Mouse (Mus musculus): ENCODE measurements around the gene Lrrc7.

The Lrrc7 gene

DNA sequence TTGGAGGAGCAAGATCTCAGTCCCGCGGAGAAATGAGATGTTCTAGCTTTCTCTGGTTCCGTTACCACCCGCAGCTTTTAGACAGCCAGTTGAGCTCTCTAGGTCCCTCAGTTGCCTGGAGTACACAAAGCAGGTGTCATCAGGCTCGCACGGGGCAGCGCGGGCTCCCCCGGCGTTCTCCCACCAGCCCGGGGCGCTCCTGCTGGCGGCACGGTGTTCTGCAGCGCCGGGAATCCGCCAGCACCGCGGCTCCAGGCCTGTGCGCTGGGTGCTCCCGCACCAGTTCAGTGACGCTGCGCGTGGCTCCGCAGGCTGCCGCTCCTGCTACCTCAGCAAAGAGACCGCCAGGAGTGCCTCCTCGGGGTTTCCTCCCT lies at the start of gene Lrrc7:
Gene Lrrc7, minus strand, starts transcription at position 235 of the 374 bp plus-strand sequence.
- in situ Hi-C loops (cut with MboI, MseI): no loop called here

DNA sequence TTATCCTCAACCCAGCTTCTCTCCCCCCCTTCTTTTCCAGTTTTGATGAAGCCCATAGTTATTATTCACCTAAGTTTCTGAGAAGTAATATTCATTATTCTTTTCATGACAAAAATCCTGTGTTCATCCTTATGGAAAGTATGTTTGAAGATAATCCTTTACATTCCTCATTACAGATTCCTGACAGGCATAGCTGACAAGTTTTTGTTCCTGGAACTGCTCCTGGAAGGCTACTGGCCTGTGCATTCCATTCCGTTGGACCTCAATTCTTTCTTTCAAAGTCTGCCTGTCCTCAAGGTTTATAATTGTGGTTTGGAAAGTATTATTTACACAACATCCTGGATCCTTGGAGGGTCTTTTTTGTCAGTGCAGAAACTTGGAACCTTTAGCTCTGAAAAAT lies 45.0 kb upstream of the Lrrc7 start:
- in situ Hi-C loops (cut with MboI, MseI): no loop called here

DNA sequence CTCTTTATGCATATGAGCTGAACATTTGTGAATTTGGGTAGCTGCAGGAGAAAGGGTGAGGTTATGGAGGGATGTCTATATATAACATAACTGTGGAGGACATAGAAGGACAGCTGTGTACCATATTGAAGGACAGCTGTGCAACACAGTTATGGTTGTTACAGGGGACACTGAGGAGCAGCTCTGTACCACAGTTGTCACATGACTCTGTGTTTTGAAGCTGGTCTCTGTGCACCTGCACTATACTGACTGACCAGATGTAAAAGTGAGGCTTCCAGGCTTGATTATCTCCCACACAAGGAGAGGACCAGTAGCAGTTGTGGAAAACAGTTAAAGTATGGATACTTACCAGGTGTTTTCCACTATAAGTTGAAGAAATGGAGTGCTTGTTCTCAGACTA lies 43.3 kb upstream of the Lrrc7 start:
- in situ Hi-C loops (cut with MboI, MseI): no loop called here

DNA sequence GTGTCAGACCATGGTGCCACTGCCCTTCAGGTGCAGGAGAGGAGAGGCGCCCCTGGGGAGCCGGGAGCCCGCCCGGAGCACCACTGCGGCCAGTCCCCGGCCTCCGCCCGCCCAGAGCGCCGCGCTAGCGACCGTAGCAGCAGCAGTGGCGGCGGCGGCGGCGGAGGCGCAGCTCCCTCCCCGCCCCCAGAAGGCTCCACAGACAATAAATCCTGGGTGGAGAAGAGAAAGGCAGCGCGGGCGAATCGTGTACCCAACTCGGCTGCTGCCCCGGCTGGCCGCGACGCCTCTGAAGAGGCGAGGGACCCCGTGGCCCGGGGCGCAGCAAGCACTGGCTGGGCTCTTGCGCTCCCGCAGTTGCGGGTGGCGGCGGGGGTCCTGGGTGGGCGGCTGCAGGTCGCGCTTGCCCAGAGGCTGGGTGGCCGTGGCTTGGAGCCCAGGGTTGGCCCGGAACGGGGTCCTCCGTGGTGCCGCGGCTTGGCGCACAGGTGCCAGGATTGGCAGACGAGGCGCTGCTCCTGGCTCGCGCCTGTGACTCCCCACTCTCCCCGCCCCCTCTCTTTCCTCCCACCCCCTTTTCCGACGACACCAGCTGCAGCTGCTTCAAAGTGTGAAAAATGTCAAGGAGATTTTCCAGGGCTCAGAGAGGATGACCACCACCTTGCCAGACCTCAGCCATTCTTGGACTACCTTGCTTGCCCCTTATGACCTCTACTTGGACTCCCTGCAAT lies 600 bp downstream of the Lrrc7 start:
- in situ Hi-C loops (cut with MboI, MseI): no loop called here

DNA sequence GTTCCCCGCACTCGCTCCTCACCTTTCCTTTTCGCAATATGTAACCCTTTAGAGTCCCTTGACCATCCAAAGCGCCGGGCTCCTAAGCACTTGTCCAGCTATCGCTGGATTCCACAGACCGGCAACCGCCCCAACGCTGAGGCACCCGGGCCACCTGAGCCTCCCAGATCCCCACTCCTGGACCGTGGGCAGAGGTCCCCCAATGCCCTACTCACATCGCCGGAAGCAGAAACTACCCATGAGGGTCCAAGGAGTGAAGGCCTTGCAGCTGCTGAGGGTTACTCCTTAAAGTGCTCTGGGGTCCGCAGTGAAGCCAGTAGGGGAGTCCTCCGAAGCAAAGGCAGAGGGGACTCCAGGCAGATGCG lies 1.1 kb downstream of the Lrrc7 start:
- in situ Hi-C loops (cut with MboI, MseI): no loop called here

DNA sequence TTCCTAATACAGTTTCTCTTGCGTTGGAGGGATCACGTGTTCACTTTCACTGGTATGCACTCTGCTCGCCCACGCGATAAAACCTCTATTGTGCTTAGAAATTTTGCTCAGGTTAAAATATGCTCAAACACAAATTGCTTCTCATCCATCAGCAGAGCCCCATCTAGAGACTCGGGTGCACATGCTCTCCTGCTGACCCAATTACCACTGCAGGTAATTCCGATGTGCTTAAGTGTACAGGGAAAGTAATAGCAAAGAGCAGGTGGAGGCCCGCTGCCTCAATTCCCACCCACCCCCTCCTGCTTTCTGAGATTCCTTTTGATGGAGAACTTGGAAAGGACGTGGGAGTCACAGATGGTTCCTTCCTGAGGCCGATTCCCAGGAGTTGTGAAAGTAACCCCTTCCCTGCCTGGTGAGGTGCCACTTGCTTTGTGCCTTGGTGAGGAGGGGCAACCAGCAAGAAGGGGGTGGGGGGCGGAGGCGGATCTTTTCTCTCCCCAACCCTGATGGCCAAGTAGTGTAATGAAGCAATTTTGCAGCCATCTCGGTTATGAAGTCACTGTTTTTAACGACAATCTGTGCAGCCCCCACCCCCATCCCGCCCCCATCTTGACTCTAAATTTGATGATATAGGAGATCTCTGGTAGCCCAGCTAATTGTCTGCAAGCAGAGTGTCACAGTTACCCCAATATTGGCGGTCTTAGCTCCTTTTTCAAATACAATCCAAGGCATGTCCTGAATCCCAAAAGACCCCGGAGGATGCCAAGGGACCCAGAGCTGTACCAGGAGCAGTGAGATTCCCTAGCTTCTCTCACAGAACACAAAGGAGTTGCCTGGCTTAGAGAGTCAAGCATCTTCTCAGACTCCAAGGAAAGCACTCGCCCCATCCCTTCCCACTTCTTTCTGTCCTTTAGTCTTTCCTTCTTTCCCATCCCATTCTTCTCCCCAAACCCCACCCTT lies 2.0 kb downstream of the Lrrc7 start:
- in situ Hi-C loops (cut with MboI, MseI): no loop called here

DNA sequence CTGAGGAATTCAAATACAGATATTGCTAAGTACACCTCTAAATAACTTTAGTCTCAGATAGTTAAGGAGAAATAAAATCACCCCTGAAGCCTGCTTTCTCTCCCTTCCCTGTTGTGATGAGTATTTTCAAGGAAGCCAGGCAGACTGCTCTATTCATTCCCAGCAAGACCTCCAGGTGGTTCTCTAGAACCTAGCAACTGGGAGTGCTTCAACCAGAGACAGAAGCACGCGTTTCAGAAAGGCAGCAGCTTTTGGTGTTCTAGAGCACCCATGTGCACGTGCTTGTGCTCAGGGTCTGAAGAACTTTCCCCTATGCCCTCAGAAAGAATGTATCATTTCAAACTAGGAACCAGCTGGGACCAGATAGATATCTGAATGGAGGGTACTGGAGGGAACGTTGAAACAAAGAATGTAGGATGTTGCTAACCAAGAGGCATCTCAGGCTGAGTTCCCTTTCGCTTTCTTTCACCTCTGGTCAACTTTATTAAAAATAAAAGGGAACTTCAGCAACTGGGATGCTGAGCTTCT lies 2.8 kb downstream of the Lrrc7 start:
- in situ Hi-C loops (cut with MboI, MseI): no loop called here

DNA sequence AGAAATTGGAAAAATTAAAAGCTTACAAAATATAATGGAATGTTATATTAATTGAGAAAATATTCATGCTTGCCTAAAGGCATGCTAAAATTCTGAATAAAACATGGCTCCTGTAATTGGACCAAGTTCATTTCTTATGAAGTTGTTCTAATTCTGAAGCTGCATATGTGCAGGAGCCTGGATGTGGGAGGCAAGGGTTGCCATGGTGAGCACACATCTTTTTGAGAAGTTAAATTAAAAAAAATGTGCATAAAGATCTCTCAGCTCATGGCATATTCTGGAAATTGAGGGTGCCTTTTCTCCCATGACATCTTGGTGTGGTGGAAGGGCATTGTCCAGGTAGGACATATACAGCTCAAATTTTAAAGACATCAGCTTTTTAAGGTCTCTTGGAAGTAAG lies 3.4 kb downstream of the Lrrc7 start:
- in situ Hi-C loops (cut with MboI, MseI): no loop called here

DNA sequence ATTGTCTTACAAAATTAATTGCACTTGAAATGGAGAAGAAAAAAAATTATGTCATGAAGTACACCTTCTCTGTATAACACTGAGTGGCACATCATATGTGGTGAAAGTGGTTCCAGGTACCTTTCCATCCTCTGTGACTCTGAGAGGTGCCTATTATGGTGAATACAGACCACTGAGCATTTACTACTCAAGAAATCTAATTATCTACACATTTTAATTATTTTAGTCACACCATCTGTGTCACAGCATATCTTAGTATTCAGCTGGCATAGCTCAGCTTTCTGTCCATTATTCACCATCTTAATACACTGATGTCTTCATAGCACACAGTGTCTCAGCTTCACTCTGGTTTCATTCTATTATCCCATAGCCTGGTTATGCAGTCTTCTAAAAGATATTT lies 7.7 kb downstream of the Lrrc7 start:
- in situ Hi-C loops (cut with MboI, MseI): no loop called here

DNA sequence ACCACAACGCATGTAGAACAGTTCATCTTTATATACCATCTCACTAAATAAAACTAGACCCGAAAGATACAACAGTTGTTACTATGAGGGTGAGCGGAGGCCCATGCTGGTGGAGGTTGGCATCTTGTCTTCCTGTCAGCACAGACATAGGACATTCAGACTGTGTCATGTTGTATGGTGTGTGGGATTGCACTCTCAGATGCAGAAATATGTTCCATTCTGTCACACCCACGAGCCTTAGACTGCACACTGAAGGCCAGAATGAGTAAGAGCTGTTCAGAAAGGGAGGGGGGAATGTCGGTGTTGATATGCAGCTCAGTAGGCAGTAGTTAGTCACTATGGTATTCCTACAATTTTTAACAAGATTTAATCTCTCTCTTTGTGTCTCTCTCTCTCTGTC lies 9.9 kb downstream of the Lrrc7 start:
- in situ Hi-C loops (cut with MboI, MseI): no loop called here

DNA sequence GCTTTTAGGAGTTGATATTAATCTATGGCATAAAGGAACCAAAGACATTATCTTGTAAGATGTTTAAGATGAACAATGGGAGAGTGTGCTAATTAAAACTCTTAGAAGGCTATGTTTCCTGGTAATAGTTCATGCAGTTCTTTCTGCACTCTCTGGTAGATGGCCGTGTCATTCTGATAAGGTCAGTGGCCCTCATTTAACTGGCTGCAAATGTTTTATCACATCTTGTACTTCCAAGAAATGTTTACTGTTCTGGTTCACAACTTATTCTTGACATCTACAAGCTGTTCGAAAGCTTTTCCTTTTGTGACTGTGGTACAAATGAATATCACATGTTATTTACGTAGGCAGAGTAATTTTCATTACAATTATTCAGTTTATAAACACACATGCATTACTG lies 18.5 kb downstream of the Lrrc7 start:
- in situ Hi-C loops (cut with MboI, MseI): no loop called here

DNA sequence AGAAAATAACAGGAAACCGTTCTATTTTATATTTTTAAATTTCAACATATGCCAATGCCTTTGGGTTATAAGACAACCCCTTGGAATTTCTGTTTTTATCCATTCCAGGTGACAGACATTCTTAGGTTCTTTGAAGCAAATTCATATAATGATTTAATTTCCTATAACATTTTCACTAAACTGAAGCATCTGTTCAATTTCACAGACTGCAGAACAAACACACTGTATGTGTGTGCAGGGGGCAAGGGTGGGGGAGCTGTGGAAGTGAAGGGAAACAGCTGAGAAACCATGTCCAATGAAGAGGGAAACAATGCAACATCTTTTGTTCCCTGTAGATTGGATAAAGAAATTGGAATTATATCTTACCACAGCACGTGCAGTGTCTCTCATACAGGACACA lies 29.2 kb downstream of the Lrrc7 start:
- in situ Hi-C loops (cut with MboI, MseI): no loop called here

DNA sequence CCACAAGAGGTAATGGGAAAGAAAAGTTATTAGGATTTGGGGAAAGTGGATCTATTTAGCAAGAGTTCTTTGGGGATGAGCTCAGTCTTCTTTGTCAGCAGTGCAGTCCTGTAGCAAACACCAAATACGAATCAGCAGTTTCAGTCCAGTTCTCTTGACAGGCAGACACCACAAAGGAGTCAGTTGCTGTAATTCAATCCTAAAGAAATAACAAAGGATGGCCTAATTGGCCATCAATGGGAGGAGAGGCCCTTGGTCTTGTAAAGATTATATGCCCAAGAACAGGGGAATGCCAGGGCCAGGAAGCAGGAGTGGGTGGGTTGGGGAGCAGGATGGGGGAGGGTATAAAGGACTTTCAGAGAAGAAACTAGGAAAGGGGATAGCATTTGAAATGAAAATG lies 33.5 kb downstream of the Lrrc7 start:
- in situ Hi-C loops (cut with MboI, MseI): no loop called here

DNA sequence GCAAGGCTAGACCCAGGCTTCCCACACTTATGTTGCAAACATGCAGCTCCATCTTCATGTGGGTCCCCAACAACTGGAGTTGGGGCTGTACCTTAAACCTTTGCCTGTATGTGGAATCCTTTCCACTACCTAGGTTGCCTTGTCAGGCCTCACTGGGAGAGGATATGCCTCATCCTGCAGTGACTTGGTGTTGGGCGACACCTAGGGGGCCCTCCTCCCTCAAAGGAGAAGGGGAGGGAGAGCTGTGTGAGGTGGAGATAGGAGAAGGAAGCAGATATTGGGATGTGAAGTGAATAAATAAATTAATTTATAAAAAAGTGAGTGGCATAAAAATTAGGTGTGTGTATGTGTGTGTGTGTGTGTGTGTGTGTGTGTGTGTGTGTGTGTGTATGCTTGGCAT lies 68.3 kb downstream of the Lrrc7 start:
- in situ Hi-C loops (cut with MboI, MseI): no loop called here

DNA sequence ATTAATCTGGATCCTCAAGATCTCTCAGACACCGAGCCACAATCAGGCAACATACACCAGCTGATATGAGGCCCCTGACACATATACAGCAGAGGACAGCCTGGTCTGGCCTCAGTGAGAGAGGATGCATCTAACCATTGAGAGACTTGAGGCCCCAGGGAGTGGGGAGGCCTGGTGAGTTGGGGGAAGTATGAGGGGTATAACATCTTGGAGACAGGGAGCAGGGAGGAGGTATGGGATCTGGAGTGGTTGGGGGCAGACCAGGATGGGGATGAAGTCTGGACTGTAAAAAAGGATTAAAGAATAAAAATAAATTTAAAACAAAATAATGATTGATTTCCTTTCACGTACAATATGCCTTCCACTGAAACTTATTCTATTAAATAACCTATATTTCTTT lies 82.3 kb downstream of the Lrrc7 start:
- in situ Hi-C loops (cut with MboI, MseI): no loop called here

DNA sequence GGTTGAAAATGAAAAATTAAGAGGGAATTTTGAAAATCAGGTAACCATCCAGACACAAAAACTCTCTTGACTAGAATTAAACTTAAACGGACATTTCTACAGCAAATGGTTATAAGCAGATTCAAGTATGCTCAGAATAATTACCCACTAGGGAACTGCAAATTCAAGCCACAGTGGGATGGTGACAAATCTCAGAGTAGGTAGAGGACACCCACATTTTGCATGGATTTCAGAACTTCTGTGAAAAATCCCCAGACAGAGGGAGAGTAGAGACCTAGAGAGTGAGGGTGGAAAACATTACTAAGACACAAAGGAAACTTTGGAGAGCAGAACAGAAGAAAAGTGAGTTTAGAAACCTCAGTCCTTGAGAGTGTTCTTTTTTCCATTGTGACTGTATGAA lies 161.4 kb downstream of the Lrrc7 start:
- in situ Hi-C loops (cut with MboI, MseI): no loop called here

DNA sequence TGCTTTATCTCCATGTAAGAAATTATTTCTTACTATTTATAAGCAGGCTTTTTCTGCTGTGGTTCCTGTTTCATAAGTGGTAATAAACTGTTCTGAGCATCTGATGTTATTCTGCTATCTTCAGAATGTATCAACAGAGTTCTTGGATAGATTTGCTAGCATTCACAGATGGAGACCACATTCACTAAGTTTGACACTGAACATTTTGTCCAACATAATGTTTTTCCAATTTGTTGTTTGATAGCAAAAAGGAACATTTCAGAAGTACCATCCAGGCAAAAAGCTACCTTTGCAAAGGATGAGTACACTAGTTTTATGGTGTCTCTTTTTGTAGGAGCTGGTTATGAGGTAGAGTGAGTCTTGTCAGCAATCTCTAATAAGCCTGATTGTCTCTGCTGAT lies 170.5 kb downstream of the Lrrc7 start:
- in situ Hi-C loops (cut with MboI, MseI): no loop called here

DNA sequence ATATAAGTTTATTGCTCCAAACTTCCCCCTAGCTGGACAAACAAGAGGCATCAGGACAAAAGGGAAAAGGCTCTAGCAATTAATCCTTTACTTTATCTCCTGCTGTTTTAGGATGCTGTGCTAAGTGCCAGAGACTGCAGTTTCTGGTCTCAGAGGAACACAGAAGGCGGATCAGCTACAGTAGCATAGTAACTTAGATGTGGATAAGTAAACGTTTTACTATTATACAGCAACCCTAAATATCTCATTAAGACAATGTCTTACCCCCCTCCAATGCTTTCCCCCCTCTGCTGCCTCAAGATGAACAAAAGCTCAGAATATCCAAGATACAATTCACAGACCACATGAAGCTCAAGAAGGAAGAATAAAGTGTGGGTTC lies 174.0 kb downstream of the Lrrc7 start:
- in situ Hi-C loops (cut with MboI, MseI): no loop called here

DNA sequence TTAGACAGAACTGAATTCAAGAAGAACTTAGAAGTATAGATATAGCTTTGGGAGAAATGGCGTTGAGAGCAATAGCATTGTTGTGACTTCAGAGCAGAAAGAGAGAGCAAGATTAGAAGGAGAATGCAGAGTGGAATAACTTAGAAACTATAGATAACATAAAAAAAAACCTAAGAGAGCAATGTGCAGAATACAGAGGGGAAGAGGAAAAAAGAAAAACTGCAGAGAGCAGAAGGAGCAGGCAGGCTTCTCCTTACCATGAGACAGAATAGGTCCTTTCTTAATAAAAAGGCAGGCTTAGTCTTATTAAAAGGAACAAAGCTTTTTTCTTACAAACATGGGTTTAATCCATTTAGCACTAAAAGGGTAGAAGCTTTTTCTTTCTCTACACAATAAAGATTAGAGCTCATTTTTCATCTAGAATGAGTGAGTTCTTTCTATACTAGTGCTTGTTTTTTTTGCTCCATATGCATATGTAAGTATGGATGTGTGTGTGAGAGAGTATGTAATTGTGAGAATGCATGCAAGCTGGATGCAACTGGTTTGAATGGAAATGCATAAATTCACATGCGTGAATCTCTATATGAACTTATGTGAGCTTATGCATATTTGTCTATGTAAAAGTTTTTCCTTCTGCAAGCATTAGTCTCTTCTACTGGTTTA lies 174.5 kb downstream of the Lrrc7 start:
- in situ Hi-C loops (cut with MboI, MseI): no loop called here

DNA sequence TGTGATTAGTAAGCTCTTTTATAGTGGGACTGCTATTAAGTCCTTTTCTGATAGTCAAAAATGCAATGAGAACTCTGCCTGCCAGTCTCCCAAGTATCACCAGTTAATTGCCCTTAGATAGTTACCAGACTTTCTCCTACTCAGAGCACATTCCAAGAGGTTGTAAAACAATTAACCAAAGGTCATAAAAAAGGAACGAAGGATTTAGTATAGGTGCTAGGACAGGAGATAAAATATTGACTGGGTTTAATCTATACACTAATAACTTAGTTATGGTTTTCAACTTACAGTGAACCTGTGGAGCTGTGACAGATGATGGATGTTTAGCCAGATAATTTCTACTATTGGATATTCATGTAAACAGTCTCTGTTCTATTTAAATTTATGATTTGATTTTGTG lies 175.2 kb downstream of the Lrrc7 start:
- in situ Hi-C loops (cut with MboI, MseI): no loop called here

DNA sequence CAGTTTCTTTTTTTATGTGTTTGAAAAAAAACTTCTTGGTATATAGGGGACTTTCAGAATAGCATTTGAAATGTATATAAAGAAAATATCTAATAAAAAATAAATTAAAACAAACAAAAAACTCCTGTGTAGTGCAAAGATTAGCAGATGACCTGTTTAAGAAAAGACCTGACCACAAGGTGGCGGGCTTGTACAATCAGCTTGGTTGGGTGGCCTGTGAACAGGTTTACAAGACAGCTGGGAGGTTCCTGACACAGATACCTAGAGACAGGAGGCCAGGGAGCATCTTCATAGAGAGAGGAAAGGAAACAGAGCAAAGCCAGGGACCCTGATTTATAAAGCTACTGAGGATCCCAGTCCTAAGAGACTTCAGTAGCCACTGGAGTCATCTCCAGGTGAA lies 186.1 kb downstream of the Lrrc7 start:
- in situ Hi-C loops (cut with MboI, MseI): no loop called here

DNA sequence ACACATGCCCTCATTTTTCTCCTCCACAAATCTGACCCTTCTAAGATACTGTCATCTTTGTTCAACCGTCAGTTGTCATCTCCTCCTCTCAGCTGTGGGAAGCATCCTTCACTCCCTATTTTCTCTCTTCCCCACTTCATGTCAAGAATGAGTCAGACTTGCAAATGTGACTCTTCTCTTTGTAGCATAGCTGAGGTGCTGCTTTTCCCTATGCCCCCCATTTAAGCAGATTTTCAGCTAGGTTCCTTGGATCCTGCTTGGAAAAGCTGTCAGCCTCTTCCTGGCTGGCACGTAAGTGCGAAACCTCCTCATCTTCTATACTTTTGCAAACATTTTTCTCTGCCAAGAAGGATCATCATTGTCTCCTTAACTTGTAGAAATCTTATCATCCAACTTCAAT lies 192.9 kb downstream of the Lrrc7 start:
- in situ Hi-C loops (cut with MboI, MseI): no loop called here

Data from T-helper 1 cell (primary cell).